Mouse (Mus musculus) ovary, adult 18-20 months (tissue): Measurements from ENCODE around the gene Cdc14a.
A peak's percentile ranks its signal among the peaks of the same experiment; 100 is the strongest.

Experiments used
- DNase-seq: peaks from one replicate; pipeline ENCODE4 v3.0.0; 2022; ENCODE audit warnings: low spot score, mixed read lengths

Cdc14a gene

DNA sequence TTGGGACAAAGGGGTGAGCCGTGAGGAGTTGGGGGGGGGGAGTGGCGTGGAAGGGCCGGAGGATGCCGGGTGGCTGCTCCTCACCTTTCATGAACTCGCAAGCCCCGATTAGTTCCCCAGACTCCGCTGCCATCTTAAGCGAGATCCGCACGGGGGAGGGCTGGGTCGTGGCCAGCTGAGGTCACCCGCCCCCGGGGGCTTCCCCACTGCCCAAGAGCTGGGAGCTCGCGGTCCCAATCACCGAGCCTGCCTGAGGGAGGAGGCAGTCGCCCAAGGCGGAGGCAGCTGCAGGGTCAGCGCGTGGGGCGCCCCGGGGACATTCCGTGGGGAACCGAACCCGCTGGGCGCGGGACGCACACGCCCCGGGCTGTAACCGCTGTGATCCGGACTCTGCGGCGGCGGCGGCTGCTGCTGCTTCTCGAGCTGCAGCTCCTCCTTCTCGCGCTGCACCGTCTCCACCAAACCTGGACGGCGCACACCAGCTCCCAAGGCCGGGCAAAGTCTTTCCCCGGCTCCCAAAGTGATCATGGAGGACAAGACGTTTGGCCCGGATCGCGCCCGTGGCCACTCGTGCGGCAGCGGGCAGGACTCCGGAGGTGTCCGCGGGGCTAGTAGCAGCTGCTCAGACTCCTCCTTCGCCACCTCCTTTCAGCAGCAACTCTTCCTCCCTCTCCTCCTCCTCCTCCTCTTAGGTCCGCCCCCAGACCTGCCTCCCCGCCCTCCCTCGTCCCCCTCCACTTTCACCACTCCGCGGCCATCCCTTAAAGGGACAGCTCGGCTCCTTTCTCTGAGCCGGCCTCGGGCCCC lies at the start of gene Cdc14a:
Cdc14a (minus strand) TSS at position 680 of the 807 bp plus-strand sequence.
- peak; percentile 85 for DNase-seq

DNA sequence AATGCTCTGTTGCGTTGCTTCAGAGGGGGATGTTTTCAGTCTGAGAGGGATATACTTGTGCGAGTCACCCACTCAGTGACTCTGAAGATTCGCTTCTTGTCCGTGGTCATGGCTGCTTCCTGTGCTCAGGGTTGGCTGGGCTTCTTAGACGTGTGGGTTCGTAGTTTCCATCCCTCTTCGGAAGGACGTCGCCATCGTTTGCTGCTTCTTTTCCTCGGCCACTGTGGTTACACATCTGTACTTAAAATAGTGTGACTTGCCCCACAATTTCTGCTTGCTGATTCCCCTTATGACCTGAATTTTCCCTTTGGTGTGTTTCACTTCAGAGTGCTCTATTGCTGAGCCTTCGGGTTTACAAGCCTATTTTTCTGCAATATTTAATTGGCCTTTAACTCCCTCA lies 41.9 kb upstream of the Cdc14a start:
- DNase-seq, result no peak

DNA sequence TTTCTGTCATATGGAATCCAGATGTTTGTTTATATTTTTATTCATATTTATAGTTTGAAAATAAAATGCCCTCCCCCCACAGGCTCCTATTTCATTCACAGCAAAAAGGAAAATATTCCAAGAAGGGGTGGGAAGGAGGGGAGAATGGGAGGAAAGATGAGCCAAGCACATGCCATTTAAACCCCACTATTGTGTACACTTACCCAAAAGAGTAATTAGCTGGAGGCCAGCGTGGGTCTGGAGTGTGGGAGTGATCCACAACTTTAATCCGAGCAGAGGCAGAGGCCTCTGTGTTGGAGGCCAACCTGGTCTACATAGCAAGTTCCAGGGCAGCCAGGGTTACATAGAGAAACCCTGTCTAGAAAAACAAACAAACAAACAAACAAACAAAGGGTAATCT lies 40.5 kb upstream of the Cdc14a start:
- no peak for DNase-seq

DNA sequence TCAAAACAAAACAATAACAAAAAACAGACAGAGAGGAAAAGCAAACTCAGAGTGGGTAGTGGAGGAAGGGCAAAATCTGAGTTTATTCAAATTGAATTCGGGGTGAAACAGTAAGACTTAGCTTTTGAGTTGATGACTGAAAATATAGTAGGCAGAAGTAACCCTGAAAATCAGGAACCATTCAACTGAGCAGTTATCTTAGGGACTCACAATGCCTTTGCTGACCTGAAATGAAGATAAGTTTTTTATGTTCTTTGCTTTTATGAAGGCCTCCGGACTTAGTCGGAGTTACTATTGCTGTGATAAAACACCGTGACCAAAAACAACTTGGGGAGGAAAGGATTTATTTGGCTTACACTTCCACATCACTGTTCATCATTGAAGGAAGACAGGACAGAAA lies 37.2 kb upstream of the Cdc14a start:
- DNase-seq, result no peak

DNA sequence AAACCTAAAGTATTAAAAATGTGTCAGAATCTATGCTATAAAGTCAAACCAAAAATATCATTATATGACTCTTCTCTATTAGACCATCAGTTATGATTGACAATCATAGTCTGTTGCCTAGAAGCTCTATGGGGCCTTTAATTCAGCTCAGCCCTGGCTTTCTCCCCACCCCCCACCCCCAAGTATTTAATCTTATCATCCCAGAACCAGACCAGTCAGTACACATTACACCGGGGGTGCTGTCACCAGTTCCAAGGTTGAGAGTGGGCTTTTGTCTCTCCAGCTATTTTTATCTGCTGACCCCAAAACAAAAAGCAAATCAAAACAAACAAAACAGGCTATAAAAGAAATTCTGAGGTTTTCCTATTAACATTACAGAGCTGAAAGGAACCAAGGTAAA lies 30.7 kb upstream of the Cdc14a start:
- no peak for DNase-seq

DNA sequence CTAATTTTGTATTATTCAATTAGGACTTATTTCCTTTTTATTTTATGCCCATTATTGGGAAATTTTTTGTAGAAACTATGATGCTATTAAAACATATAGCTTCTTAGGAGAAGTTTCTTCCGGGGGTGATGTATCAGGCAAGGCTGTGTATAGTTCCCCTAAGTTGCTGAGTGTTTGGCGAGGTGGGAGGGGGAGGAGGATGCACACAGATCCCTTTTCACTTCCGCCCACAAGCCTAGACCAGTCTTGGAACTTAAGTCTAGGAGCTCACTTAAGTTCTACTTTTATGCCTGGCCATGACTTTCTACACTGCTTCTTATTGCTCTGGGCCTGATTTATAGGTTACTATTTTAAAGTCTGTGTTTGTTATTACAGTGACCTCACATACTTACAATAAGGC lies 26.9 kb upstream of the Cdc14a start:
- no peak for DNase-seq

DNA sequence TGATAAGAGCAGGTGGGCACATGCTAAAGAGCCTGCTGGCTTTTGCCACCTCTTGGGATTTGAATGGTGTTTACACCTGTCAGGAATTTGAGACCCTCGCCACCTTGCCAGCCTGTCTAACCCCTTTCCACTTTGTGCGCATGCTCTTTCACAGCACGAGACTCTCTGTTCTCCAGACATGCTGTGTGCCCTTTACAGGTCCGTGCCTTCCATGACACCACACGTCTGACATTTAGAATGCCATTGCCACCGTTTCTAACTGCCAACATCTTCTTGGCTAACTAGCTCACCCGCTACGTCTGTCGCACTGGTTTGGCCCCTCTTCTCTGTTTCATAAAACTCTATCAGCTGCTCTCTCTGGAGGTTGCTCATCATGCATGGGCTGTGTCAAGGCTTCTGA lies 20.5 kb upstream of the Cdc14a start:
- DNase-seq, result no peak

DNA sequence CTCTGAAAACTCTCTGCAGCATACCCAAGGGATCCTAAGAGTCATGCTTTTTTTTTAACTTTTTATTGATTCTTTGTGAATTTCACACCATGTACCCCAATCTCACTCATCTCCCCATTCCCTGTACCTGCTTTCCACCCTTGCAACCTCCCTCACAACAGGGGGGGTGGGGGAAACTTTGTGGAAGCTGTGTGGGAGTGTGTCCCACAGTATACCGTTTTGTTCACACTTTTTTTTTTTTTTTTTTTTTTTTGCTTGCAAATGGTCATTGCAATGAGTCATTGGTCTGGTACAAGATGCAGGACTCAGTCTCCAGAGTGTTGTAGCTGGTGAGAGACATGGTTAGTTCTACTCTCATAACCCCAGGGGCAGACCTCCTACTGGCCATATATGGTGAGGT lies 19.0 kb upstream of the Cdc14a start:
- no peak for DNase-seq

DNA sequence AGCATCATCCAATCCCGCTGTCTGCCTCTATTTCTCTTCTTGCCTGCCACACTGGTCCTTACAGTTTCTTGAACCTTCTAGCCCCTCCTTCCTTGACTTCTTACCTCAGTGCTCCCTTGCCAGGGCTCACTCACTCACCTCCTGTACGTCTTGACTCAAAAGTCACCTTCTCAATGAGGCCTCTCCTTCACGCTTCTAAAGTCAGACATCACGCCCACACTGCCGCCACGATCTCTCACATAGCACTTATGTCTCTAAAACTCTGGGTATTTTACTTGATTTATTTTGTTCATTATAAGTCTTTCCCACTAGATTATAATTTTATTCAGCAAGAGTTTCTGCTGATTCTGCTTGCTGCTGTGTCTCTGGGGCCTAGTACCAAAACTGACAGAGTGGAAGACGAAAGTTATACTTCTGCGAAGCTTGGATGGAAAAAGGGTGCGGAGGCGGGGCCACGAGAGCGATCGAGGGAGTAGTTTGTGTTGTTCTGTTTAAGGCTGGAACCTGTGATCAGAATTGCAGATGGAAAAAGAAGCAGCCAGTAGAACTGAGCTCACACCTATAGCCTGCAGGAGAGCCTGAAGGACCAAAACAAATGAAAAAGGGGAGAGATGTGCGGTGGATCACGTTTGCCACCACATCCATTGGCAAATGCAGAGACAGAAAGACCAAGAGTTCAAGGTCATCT lies 17.8 kb upstream of the Cdc14a start:
- DNase-seq, result no peak

DNA sequence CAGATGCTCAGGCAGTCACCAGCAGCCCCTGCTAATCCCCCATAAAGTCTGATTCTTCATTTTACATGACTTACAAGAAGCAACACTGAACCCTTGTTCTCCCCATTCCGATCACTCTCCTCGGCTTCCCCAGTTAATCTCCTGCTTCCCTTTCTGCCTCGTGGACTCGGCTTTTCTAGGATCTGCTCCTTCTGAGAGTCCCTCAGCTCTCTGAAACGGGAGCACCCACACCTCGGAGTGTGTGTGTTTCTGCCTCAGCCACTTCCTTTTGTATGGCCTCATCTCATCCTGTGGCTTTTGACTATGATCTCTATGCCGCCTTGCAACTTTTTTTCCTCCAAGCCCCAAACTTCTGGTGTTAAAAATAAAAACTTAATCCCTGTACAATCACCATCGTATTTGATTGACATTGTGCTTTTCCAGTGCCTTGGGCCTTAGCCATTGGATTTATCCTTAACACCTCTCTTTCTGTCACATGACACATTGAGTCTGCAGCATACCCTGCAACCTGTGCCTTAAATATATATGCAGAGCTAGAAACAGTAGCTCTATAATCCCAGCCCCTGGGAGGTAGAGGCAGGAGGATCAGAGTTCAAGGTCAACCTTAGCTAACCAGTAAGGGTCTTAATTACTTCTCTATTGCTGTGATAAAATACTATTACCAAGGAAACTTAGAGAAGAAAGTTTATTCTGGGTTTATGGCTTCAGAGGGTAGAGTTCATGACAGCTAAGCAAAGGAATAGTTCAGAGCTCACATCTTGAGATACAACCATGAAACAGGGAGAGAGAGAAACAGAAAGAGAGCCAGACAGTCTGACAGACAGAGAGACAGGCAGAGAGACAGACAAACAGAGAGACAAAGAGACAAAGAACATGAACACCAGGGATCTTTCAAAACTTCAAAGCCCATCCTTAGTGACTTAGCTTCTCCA lies 16.5 kb upstream of the Cdc14a start:
- no peak for DNase-seq

DNA sequence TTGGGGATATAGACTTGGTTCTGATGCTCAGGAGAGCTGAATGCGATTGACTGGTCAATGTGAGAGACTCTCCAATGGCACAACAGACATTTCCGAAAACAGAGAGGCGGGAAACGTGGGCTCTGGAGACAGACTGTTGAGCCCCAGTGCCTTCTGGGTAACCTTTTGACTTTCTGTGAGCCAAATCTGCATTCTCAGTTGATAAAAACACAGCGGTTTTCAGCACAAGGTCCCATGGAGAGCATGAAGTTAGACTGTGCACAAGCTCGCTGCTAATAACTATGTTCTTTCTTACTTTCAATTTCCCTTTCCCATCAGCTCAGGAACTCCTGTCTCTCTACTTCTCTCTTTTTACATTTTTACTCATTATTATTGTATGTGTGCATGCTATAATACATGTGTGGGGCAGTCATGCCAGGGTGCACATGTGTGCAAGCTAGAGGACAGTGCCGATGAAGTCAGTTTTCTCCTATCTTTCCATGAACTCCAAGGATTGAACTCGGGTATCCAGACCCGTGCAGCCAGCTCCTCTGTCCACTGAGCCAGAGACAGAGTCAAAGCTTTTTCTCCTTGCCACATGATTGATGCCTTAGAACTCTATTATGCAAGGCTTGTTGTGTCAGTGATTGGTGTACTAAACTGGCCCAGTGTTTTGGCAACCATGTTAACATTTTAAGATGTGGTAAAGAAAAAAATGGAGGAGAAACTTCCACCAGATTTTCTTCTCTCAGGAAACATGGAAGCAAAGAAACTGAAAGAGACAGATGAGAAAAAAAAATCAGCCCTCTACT lies 13.2 kb upstream of the Cdc14a start:
- DNase-seq, result no peak

DNA sequence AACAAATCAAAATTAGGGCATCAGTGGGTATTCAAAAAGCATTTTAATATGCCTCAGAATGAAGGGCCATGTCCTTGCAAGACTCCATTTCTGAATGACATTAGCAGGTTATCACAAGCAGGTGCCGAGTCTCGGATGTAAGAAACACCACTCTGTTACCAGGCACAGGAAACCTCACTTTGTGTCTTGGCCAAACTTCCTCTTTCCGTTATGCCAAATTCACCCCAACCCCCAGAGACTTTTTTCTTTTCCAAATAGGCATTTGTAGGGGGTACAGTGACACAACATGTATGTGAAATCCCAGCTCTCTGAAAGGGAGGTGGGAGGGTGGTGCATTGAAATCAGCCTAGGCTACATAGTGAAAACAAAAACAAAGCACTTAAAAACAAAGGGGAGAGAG lies 12.3 kb upstream of the Cdc14a start:
- DNase-seq, result no peak

DNA sequence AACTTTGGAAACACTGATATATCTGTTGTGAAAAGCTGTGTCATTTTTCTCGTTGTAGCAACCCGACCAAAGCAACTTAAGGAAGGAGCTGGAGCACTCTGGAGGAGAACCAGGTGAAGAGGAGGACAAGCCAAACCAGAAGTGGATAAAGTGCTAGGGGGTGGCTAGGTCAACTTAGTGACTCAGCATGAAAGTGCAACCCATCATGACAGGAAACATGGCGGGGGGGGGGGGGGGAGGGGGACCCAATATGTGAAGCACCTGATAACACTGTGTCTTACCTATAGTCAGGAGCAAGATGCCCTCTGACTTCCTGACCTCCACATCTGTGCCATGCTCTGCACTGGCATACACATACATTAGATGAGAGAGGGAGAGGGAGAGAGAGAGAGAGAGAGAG lies 10.9 kb upstream of the Cdc14a start:
- no peak for DNase-seq

DNA sequence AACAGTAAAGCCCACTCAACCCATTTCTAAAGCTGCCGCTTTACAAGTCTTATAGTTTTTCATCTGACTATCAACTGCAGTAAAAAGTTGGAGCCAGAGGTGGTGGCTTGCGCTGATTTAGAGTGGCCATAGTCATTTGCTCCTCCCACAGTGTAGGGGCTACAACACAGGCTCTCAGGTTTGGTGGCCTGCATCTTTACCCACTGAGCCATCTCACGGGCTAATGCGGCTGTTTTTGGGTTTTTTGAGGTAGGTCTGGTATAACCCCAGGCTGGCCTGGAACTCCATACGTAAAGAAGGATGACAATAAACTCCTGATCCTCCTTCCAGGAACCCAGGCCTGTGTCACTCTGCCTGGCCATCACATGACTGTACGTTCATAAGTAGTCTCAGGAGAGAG lies 2.1 kb upstream of the Cdc14a start:
- no peak for DNase-seq

DNA sequence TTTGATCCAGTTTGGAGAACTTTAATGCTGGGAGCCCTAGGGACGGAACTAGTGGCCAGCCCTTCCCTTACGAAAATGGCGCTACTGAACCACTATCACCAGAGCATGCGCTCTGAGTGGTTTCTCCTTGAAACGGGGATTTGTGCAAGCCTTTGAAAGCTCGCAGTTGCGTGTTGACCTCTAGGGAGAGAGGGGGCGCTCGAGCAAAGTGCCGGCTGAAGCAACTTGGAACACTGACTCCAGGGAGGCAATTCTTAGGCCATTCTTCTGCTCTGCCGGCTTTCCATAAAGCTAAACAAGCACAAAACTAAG lies 1.1 kb upstream of the Cdc14a start:
- peak; percentile 82 for DNase-seq

DNA sequence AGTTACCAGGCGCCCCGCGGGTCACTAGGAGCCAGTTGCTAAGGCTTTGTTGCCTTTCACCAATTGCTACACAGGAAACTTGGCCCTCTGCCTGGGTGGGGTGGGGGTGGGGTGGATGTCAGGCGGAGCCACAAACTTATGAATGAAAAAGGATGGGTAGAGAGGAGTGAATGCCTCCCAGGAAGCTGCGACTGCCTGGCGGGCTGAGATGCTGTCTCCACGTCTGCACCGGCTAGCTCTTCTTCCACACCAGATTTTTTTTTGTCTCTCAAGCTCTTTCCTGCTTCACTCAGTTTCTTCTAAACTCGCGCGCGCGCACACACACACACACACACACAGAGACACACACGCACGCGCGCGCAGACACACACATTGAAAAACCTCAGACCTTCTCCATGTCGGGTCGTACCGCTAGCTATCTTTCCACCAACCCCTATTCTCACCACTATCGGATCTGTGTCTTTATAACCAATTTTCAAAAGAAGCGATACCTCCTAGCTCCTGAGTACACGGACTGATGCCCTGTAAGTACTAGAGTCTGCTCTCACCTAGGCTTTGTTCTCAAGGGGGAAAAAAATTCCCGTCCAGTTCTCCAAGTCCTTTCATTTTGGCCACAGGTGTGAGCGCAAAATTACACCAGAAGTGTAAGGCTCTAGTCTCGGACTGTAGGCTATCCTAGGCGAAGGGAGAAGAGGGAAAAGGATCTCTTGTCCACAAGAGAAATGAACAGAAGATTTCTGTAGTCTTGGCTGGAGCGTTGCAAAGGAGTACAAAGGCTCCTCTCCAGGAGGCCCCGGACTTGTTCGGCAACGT lies 534 bp upstream of the Cdc14a start:
- no peak for DNase-seq

DNA sequence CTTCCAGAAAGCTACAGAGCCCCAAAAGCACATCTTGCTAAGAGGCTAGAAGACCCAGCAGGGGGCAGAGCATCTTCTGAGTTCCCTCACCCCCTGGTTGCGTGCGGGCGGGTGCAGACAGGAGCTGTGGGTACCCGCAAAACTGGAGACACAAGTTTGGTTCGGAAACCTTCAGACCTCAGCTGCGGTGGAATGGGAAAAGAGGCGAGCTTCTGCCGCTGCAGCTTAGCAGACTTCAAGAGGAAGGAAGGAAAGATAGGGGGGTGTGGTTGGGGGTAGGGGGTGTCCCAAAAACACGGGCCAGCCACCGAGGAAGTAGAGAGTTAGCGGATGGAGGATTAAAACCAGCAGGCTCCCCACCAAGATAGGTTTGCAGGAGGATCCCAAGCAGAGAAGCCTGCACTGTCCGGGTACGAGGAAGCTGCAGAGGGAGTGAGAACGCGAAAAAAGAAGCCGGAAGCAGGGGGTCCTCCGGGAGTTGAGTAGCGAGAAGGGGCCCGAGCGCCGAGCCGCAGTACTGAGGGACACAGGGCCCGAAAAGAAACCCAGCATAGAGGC lies 958 bp downstream of the Cdc14a start:
- DNase-seq, result peak; percentile 31

DNA sequence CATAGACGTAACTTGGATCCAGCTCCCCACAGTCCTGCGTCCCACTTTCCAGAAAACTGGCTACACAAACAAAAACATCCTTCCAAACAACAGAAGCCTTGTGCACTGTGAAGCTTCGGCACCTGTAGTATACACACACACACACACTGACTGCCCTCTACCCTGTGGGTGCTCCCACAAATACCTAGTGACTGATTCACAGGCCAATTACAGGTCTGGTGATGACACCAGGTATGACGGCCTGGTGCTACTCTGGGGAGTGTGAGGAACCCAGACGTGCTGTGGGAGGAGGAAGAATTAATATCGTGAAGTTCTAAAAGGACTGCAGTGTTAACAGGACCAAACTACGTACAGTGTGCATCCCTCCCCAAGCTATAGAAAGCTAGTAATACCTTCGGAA lies 1.8 kb downstream of the Cdc14a start:
- DNase-seq, result no peak

DNA sequence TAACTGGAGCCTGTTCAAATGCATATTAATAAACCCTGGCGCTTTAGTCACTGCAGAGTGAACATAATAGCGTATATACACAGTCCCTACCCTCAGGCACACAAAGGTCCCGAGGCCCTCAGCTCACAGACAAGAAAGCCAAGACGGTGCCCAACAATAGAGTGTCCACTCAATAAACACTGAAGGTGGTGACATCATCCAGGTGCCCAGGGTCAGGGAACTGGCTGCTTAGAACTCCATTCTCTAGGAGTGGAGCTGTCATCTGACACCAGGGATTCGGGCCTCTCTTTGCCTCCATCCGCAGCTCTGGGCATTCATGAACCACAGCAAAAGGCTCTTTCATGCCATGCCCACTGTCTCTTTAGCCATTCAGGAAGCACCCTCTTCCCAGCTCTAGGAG lies 2.7 kb downstream of the Cdc14a start:
- no peak for DNase-seq

DNA sequence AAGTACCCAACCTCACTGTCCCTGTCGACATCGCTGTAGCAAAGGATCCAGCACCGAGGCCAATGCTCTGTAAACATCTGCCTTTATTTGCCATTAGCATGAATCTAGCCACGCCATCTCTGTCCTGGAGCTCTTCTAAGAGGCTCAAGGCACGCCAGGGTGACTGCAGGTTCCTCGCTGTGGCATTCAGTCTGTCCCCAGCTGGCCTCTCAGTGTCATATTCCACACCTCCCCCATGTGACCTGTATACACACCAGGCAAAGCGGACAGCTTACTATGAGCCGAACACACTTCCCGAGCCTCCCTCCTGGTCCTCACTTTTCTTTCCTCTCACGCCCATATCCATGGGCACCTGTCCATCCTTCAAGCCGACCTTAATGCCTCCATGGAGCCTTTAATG lies 4.0 kb downstream of the Cdc14a start:
- DNase-seq, result no peak

DNA sequence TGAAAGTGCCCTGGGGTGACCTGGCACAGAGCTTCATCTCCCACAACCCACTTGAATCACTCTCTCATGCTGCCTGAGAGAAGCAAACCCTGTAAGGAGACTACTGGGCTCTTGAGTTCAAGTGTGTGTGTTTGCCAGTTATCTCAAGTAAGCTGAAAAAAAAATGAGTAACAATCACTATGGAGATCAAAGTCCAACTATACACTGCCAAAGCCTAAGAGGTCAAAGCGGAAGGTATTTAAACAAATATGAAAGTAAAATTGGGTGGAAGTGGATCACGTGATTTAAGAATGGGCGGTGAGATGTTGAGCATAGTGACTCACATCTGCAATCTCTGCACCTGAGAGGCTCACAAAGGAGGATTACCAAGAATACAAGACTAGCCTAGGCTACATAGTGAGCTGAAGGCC lies 9.4 kb downstream of the Cdc14a start:
- no peak for DNase-seq
